Mouse (Mus musculus) spleen, adult 18-20 months (tissue): ENCODE results near the gene Ndc80.
A peak's percentile ranks its signal among the peaks of the same experiment; 100 is the strongest.
"Not testable (repeated sequence)": the region's sequence is repeated elsewhere in the genome, so short reads cannot be mapped to it uniquely, and the experiment has no call there.

ENCODE experiments used
- DNase-seq, 2 experiments: peaks; one replicate each; pipeline ENCODE4 v3.0.0; 2022; ENCODE audit warnings: mixed read lengths in 2 of 2

The Ndc80 gene

GRCm38 (mm10) chr17:71526711-71527564 is at the start of gene Ndc80:
Ndc80 (minus strand) TSS chr17:71526857.
- DNase-seq, result peak; percentile 83 to 90

GRCm38 (mm10) chr17:71561631-71562030 is 35.0 kb upstream of the Ndc80 start:
- peak in 1 of 2 experiments; percentile 30 for DNase-seq

GRCm38 (mm10) chr17:71552901-71553300 is 26.2 kb upstream of the Ndc80 start:
- DNase-seq, result no peak

- peak; percentile 70 to 78 for DNase-seq
Observed at GRCm38 (mm10) chr17:71551757-71552451, 25.2 kb upstream of the Ndc80 start, which contains the start of gene Spdya. Spdya (plus strand) TSS chr17:71552061.

- DNase-seq, result no peak
Observed at GRCm38 (mm10) chr17:71551350-71551749, 24.7 kb upstream of the Ndc80 start.

- no peak for DNase-seq
Observed at GRCm38 (mm10) chr17:71548586-71548985, 21.9 kb upstream of the Ndc80 start.

GRCm38 (mm10) chr17:71537164-71537563 is 10.5 kb upstream of the Ndc80 start:
- DNase-seq, result no peak

GRCm38 (mm10) chr17:71535595-71535994 is 8.9 kb upstream of the Ndc80 start:
- DNase-seq, result not testable (repeated sequence)

GRCm38 (mm10) chr17:71528042-71528441 is 1.4 kb upstream of the Ndc80 start:
- no peak for DNase-seq

- DNase-seq, result no peak
Observed at GRCm38 (mm10) chr17:71526302-71526708, 352 bp downstream of the Ndc80 start.

- DNase-seq, result no peak
Observed at GRCm38 (mm10) chr17:71510297-71510696, 16.4 kb downstream of the Ndc80 start.

GRCm38 (mm10) chr17:71506832-71507231 is 19.8 kb downstream of the Ndc80 start:
- no peak for DNase-seq

- DNase-seq, result no peak
Observed at GRCm38 (mm10) chr17:71495784-71496183, 30.9 kb downstream of the Ndc80 start.

- no peak for DNase-seq
Observed at GRCm38 (mm10) chr17:71491332-71491686, 35.3 kb downstream of the Ndc80 start.

GRCm38 (mm10) chr17:71490666-71491331 is 35.9 kb downstream of the Ndc80 start:
- no peak for DNase-seq

- DNase-seq, result no peak
Observed at GRCm38 (mm10) chr17:71489703-71490461, 36.8 kb downstream of the Ndc80 start.

- DNase-seq, result peak; percentile 45 to 58
Observed at GRCm38 (mm10) chr17:71486231-71486851, 40.3 kb downstream of the Ndc80 start.

GRCm38 (mm10) chr17:71485791-71486230 is 40.8 kb downstream of the Ndc80 start:
- DNase-seq, result peak; percentile 54 to 57

GRCm38 (mm10) chr17:71484711-71485110 is 41.9 kb downstream of the Ndc80 start:
- no peak for DNase-seq

GRCm38 (mm10) chr17:71483418-71484060 is 43.1 kb downstream of the Ndc80 start:
- DNase-seq, result no peak

- DNase-seq, result peak; percentile 50 to 61
Observed at GRCm38 (mm10) chr17:71479381-71479901, 47.2 kb downstream of the Ndc80 start.
